Mouse (Mus musculus) cerebellum, adult 9-11 months (tissue): ENCODE measurements around the gene Jmjd1c.

Experiments
- DNase-seq: peaks from one replicate; pipeline ENCODE4 v3.0.0; 2022

Gene Jmjd1c

GRCm38 (mm10) chr10:67252353-67252752, 156.4 kb downstream of the Jmjd1c start:
- no peak for DNase-seq

GRCm38 (mm10) chr10:67253115-67253514, 157.2 kb downstream of the Jmjd1c start:
- no peak for DNase-seq

- DNase-seq = no peak
These were observed 168.9 kb downstream of the Jmjd1c start for GRCm38 (mm10) chr10:67264852-67265251.

DNA sequence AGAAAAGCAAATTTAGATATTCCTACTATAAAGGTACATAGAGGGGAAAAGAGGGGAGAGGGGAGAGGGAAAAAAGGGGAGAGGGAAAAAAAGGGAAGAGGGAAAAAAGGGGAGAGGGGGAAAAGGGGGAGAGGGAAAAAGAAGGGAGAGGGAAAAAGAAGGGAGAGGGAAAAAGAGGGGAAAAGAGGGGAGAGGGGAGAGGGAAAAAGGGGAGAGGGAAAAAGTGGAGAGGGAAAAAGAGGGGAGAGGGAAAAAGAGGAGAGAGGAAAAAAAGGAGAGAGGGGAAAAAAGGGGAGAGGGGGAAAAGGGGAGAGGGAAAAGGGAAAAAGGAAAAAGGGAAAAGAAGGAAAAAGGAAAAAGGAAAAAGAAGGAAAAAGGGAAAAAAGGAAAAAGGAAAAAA, 180.0 kb downstream of the Jmjd1c start:
- no peak for DNase-seq

DNA sequence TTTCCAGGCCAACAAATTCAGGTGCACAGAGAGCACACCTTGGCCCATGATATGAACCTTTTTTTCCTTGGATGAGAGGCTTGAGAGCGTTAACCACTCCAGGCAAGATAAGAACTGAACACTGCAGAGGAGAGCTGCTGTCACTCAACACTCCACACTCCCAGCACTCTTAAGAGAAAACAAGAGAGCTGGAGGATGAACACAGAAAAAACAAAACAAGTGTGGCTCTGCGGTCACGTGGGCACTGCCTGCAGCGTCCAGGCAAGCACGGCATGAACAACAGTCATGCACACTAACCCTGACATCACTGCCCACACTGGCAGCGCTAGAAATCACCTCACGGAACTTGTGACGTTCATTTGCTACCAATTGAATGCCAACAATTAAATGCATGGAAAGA, 185.9 kb downstream of the Jmjd1c start:
- DNase-seq = no peak

GRCm38 (mm10) chr10:67282531-67282930, 186.6 kb downstream of the Jmjd1c start:
- DNase-seq = no peak

- DNase-seq = no peak
These were observed 187.6 kb downstream of the Jmjd1c start for GRCm38 (mm10) chr10:67283516-67283915.

DNA sequence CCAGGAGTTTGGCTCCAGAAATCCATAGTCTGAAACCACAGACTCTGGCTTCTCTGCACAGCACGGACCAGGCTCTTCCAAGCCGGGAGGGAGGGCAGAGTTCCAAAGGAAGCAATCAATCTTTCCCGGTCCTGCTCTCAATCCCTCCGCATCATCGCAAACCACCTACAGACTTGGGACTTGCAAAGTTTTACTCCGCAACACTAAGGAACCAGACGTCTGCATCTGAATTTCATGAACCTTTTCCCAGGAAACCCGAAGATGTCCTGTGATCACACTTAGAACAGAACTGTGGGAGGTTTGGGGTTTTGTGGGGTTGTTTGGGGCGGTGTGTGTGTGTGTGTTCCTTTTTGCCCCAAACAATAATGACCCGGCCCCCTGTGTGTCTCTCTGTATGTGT, 188.4 kb downstream of the Jmjd1c start:
- DNase-seq = peak; percentile 33

DNA sequence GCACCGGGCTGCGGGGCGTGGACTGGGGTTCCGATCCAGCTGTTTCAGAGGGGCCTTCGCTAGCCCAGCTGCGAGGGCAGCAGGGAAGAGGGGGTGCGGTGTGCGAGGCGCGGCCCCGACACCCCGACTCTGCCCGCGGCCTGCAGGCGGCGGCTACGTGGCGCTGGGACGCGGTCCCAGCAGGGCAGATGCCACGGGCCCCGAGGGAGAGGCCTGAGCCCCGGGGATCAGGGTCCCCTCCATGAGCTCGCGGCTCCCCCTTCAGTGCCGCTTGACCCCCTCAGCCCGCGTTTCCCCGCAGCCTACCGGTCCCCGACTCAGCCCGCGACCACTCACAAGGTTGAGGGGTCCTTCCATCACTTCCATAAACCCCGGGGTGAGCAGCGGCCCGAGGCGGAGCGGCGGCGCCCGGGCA, 188.8 kb downstream of the Jmjd1c start:
- no peak for DNase-seq

DNA sequence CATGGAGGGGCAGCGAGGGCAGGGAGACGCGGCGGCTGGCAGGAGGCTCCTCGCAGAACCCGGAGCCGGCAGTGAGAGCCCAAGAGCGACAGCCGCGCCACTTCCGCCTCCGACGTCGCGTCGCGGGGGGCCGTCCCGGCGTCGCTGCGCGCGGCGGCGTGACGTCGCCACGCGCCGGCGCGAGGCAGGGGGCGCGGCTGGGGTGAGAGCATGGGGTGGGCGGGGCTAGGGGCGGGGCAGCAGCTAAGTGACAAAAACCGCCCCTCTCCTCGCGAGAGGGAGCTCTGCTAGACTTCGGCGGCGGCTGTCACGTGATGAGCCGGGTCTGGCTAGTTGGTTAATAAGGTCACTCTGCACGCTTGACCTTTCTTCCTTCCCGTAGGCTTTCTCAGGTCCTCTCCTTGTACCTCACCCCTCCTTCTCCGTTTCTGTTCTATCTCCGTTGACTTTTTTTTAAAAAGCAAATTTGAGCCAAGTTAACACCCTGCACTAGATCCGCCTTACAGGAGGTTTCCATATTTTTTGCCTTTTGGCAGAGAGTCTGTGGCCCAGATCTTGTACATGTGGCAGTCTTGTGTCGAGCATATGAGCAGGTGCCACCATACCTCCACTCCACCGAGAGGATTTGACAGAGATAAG, 189.4 kb downstream of the Jmjd1c start, which contains the start of gene Nrbf2:
Gene Nrbf2 (minus strand): TSS at position 130 of the 639 bp plus-strand sequence.
- DNase-seq = peak; percentile 89

GRCm38 (mm10) chr10:67287877-67288276, 192.0 kb downstream of the Jmjd1c start:
- DNase-seq = peak; percentile 48

GRCm38 (mm10) chr10:67290622-67291021, 194.7 kb downstream of the Jmjd1c start:
- no peak for DNase-seq

DNA sequence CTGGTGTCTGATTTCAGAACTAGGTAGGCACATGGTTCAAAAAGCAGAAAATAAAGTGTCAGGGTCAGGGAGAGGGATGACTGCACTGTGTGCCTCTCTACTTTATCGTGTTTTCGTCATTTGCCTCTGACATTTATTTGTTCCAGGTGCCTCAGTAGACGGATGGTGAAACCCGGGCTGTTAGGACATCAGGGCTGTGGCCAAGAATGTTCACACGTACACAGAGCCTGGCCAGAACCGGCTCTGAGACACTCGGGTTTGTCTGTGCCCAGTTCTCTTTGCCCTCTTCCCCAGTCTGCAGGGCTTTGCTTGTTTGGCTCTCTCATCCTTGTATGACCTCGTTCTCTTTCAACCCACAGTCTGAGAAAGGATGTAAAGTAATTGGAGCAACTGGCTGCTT, 195.2 kb downstream of the Jmjd1c start:
- no peak for DNase-seq

- no peak for DNase-seq
These were observed 199.4 kb downstream of the Jmjd1c start for GRCm38 (mm10) chr10:67295331-67295730.

DNA sequence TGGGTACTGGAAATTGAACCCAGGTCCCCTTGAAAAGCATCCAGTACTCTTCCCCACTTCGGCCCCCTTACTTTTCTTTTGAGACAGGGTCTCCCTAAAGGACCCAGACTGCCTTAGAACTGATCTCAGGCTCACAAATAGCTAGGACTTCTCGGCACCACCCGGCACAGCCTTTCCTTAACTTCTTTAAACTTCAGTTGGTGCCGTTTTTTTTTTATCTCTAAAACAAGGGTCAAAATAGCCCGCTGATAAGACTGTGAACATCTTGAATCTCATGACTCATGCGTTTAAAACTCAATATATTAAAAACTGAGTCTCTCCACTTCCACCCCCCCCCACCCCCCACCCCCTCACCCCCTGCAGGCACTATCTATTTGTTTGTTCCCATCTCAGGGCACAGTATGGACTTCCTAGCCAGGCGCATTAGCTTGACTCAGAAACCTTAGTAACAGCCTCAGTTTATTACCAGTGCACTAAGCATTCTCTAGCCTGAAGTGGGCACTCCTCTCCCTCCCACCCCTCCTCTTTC, 200.1 kb downstream of the Jmjd1c start:
- DNase-seq = no peak

- no peak for DNase-seq
These were observed 200.7 kb downstream of the Jmjd1c start for GRCm38 (mm10) chr10:67296482-67297152.

GRCm38 (mm10) chr10:67297175-67297855, 201.4 kb downstream of the Jmjd1c start:
- DNase-seq = no peak

- DNase-seq = no peak
These were observed 202.9 kb downstream of the Jmjd1c start for GRCm38 (mm10) chr10:67298856-67299255.

- DNase-seq = no peak
These were observed 203.4 kb downstream of the Jmjd1c start for GRCm38 (mm10) chr10:67299285-67299684.

GRCm38 (mm10) chr10:67301046-67301445, 205.1 kb downstream of the Jmjd1c start:
- no peak for DNase-seq

DNA sequence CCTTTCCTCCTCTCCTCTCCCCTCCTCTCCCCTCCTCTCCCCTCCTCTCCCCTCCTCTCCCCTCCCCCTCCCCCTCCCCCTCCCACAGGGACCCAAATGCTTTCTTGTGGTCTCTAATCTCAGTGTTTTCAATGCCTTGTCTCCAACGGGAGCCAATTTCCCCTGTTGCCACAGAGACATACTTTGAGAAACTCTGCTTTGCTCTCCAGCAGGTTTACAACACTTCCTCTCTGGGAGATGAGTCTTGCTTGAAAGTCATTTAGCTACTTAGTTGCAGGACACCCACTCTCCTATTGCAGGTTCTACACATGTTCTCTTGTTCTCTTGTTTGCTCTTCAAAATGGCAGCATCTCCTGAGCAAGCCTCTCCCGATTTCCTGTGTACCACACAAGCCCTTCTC, 206.4 kb downstream of the Jmjd1c start:
- DNase-seq = no peak
